Mouse (Mus musculus): Measurements from ENCODE around the gene Foxl2. TPM values are rescaled to one million over a fixed set of nuclear protein-coding genes. Genes with fewer than 3 reads are reported as not detected.

Foxl2 gene
- total RNA-seq, 2 experiments from 2014 or later, result not detected

- ATAC-seq (replicated peaks; ENCODE audit: low FRiP score, poor library complexity, severe bottlenecking), result no peak
Measured at GRCm38 (mm10) chr9:98961591-98962477, 6.7 kb downstream of the Foxl2 start.

DNA sequence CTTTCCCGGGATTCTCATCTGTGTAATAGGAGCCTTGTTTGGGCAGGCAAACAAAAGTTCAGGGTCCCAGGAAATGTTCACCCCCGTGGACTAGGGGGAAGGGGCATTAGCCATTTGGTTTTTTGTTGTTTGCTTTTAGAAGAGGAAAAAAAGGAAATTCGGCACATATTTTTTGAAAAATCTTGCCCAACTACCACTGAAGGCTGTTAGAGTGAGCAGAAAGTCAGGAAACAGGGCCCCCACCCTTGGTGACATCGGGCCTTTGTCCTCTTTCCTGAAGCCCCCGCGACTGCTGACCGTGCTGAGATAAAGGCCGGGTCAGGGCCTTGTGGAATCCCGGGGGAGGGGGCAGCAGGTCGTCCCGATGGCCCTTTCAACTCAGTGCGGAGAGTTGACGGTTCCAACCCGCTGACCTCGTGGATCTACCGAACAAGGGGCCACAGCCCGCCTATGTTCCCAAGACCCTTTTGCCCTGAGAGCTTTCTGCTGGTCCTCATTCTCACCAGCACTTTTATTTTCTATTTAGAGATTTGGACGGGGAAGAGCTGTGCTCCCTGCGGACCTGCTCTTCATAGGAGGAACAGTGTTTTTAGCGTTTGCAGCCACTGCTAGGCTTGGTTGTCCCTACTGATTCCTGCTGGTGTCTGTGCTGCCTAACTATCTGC, 7.5 kb downstream of the Foxl2 start:
- ATAC-seq (replicated peaks; ENCODE audit: low FRiP score, poor library complexity, severe bottlenecking), result no peak

DNA sequence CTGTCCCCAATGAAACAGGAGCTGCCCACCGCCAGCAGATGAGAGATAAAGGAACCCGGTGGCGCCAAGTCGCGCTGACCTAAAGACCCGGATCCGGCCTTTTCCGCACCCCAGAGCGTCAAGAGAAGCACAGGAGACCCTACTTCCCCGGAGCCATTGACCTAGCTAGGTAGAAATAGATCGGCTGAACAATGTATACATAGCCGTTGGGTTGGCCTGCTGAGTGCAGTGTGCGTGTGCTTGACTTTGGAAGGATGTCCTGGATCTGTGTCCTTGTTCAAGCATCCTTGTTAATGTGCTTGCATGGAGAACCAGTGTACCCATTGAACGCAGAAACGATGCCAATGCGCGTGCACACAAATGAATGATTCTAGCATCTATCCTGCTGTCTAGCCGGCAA, 8.6 kb downstream of the Foxl2 start:
- ATAC-seq (replicated peaks; ENCODE audit: low FRiP score, poor library complexity, severe bottlenecking), result no peak

- no peak for ATAC-seq (replicated peaks; ENCODE audit: low FRiP score, poor library complexity, severe bottlenecking)
Measured at GRCm38 (mm10) chr9:98965084-98965483, 10.0 kb downstream of the Foxl2 start.

GRCm38 (mm10) chr9:98973101-98973521, 18.0 kb downstream of the Foxl2 start:
- ATAC-seq (replicated peaks; ENCODE audit: low FRiP score, poor library complexity, severe bottlenecking), result no peak

DNA sequence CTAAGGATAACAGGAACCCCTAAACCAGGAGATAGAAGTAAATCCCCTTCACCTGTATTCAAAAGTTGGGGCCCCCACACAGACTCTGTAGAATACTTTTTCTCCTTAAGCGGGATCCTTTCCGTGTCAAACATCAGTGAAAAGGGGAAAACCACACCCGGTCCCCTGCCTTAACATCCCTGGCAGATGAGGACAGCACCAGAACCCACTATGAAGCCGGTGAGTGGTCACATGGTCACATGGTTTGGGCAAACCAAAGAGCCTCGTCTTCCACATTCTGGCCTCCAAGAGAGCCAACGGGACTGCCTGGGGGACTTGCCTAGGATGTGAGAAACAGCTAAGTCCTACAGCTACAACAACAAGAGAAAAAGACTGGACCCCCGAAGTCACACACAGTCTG, 18.5 kb downstream of the Foxl2 start:
- ATAC-seq (replicated peaks; ENCODE audit: low FRiP score, poor library complexity, severe bottlenecking), result no peak

DNA sequence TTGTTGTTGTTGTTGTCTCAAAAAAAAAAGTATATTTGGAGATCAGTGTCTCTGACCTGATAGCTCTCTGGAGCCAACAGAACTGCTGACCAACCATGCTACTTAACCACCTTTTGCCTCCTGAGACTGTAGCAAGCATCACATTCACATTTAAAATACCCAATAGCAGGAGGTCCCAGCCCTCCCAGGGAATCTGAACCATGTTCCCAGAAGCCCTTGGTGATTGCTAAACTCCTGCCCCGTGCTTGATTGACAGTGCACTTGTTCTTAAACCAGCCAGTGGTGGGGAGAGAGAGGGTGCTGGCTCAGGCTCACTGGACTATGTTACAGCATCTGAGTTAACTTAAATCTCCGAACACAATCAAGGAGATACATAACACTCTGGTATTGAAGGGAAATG, 19.8 kb downstream of the Foxl2 start:
- no peak for ATAC-seq (replicated peaks; ENCODE audit: low FRiP score, poor library complexity, severe bottlenecking)

GRCm38 (mm10) chr9:98976081-98976480, 21.0 kb downstream of the Foxl2 start:
- ATAC-seq (replicated peaks; ENCODE audit: low FRiP score, poor library complexity, severe bottlenecking), result no peak

GRCm38 (mm10) chr9:98976520-98976919, 21.4 kb downstream of the Foxl2 start:
- ATAC-seq (replicated peaks; ENCODE audit: low FRiP score, poor library complexity, severe bottlenecking), result no peak

GRCm38 (mm10) chr9:98979431-98980416, 24.6 kb downstream of the Foxl2 start:
- ATAC-seq (replicated peaks; ENCODE audit: low FRiP score, poor library complexity, severe bottlenecking), result peak; percentile 68

- peak; percentile 98 for ATAC-seq (replicated peaks; ENCODE audit: low FRiP score, poor library complexity, severe bottlenecking)
Measured at GRCm38 (mm10) chr9:98985800-98986475, 30.9 kb downstream of the Foxl2 start, which contains the start of gene Faim. TSS of gene Faim (plus strand) at chr9:98986373.

GRCm38 (mm10) chr9:98986476-98987096, 31.5 kb downstream of the Foxl2 start:
- no peak for ATAC-seq (replicated peaks; ENCODE audit: low FRiP score, poor library complexity, severe bottlenecking)

DNA sequence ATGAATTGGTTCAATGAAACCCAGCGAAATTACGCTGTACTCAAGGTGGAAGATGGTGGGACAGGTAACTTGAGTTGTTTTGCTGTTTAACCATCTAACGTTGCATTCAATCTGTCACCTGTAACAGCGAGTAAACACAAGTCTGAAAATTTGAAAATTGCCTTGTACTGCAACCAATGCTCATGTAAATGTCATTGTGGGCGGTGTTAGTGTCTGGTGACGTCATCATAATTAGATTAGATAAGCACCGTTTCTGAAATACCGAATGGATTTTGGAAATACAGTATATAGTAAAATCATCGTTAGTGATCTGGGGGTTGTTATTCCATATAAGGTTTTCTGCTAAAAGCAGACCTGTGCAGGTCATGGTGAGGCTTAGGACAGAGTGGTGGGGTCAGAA, 32.0 kb downstream of the Foxl2 start:
- ATAC-seq (replicated peaks; ENCODE audit: low FRiP score, poor library complexity, severe bottlenecking), result no peak

DNA sequence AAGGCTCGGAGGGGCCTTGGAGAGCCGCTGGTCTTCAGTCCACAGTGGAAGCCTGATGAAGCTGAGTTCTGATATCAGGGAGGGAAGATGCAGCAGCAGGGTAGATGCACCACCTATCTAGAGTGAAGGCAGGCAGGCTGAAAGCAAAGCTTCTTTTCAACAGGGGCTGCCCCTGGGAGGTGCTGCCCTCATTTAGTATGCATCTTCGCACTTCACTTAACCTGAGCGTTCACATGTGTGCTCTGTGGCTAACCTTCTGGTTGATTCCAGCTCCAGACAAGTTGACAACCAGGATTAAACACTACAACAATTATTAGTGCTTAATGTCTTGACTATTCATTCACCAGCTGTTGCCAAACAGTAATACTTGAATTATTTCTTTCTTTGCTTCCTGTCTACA, 39.0 kb downstream of the Foxl2 start:
- no peak for ATAC-seq (replicated peaks; ENCODE audit: low FRiP score, poor library complexity, severe bottlenecking)

- ATAC-seq (replicated peaks; ENCODE audit: low FRiP score, poor library complexity, severe bottlenecking), result no peak
Measured at GRCm38 (mm10) chr9:98999881-99000339, 44.8 kb downstream of the Foxl2 start.

- no peak for ATAC-seq (replicated peaks; ENCODE audit: low FRiP score, poor library complexity, severe bottlenecking)
Measured at GRCm38 (mm10) chr9:99001326-99001725, 46.2 kb downstream of the Foxl2 start.

Measured in erythroid progenitor cell, adult 5-6 weeks (primary cell).